Mouse (Mus musculus): ENCODE measurements around the gene Pcf11.

Pcf11 gene

DNA sequence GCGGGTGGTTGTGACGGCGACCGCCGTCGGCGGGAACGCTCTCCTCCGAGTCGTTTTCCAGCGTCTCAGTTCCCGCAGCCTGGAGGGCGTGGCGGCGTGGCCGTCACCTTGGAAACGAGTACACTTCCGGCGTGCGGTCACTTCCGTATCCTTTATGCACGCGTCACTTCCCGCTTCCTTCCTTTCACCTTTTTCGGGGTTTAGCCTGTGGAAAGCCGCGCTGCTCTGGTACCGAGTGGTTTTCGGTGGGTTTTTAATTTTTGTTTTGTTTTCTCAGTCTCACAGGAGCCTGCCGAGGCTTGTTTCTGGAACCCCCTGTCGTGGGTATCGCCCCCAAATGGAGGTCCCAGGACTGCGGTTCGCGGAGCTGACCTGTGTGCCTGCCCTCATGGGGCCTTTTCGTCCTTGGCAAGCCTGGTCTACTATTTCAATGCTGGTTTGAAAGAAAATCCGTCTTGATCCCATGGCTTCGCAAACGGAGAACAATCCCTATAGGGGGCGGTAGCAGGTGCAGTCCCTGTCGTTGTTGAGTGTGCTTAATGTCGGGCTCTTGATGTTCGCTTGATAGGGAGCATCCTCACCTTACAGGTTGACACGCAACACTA, 32.6 kb downstream of the Pcf11 start, which contains the start of gene Ankrd42:
Gene Ankrd42, minus strand, starts transcription at position 122 of the 605 bp plus-strand sequence.
- peak; percentile 95 to 96 for DNase-seq (ENCODE audit: low spot score in 2 of 2)

DNA sequence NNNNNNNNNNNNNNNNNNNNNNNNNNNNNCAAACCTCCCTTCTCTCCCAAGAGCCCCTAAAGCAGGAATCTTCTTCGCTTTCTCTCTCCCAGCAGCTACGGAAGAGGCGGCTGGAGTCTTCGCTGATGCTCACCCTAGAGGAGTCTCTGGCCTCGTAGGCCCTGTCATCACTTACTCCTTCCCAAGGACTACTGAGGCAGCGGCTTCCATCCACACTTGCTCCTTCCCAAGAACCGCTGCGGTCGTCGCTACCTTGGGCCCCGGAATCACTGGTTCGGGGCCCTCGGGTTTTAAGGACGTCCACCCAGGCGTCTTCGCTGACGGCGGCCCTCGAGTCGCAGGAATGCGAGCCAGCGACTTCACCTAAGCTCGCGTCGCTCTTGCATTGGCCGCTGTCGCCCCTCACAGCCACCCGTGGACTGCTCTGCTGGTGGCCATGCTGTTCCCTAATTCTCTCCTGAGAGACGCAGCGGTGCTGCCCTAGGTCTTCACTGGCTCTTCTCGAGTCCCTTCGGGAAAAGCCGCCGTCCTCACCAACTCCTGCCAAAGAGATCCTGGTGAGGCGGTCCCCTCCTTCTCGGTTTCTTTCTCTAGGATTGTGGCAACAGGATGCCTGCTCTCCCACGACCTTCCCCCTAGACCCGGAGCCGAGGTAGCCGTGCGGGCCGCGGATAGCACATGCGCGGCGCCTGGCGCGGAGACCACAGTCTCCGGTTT, 33.3 kb downstream of the Pcf11 start:
- no peak for DNase-seq (ENCODE audit: low spot score in 2 of 2)

DNA sequence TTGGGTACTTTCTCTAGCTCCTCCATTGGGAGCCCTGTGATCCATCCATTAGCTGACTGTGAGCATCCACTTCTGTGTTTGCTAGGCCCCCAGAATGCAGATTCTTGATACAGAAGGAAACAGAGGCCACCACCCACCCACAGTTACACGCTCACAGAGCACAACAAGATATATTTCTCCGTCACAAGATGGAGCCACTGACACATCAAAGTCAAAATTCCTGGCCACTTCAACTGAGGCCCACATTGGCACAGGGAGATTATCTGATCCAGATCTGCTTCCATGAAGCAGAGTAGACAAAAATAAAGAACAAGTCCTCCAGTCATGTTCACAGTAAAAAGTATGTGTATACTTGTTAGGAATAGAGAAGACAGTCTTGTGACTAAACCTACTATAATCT, 39.6 kb downstream of the Pcf11 start:
- DNase-seq (ENCODE audit: low spot score in 2 of 2), result peak in 1 of 2 experiments; percentile 42

DNA sequence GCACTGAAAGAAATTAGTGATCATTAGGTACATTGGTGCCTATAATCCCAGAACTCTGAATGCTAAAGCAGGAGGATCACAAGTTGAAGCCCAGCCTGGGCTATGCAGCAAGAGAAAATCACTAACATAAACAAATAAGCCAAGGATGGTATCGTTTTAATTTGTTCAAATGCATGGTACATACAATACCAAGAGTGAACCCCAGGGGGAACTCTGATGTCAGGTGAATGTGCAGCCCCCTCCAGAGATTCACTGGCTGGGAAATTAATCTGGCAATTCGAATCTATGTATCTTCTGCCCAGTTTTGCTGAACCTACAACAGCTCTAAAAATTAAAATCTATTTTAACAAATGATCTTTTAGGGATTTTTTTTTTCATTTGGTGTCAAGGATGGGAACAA, 45.2 kb downstream of the Pcf11 start:
- no peak for DNase-seq (ENCODE audit: low spot score in 2 of 2)

DNA sequence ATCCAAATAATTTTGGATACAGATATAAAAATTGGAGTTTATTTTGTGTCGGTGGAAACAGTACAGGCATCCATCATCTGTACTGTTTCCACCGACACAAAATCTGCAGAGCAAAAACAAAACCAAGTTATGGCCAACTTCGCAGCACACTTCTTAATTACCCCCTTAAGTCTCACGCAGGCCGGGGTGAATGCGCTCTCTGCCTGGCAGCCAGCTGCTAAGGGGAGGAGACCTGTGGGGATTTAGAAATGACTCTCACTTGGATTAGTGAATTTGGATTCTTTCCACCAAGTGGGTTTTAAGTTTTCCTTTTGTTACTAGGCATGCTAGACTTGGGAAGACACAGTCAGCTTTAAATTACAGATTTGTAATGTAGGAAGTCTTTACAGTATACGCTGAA, 58.9 kb downstream of the Pcf11 start:
- DNase-seq (ENCODE audit: low spot score in 2 of 2), result no peak

DNA sequence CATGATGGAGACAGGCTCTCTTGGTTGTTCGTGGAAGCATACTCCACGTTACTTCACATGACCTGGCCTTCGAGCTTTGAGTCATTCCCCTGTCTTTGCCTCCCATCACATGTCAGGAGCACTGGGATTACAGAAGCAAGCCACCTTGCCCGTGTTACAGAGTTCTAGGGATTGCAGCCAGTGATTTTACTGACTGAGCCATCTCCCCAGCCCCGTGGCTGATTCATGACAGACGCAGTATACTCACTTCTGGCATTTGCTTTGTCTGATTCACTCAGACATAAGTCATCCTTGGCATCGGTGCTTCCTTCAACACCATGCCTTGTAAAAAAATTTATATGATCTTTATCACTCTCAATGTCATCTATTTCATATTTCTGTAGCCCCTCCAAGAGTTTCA, 64.8 kb downstream of the Pcf11 start:
- DNase-seq (ENCODE audit: low spot score in 2 of 2), result no peak
